Mouse (Mus musculus): ENCODE measurements around the gene 1700123O20Rik. TPM values are rescaled to one million over a fixed set of nuclear protein-coding genes. Genes with fewer than 3 reads are reported as not detected.

1700123O20Rik gene
- polyA plus RNA-seq, 1 experiment from 2014 or later = 78.9 TPM

DNA sequence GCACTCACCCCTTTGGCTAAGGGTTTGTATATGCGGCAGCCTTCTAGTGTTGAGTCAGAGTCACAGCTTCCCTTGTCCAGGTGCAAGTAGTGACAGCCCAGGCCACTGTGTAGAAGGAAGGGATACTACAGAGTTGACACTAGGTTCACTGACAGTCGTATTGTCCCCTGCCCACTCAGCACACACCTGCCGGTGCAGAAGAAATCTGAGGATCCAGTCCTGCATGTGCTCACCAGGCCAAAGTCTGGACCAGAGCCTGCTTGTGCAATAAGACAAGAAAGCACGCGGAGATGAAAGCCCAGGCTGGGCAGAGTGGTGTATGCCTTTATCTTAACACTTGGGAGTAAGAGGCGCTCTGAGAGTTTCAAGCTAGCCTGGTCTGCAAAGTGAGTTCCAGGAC, 9.0 kb downstream of the 1700123O20Rik start:
- Histone ChIP-seq H3K9ac (ENCODE audit: low read length) (no peak overlapping the region), H3K9me3 (ENCODE audit: control insufficient read depth, low read length) (no peaks in the 10 kb centered on the region), H3K4me3 (ENCODE audit: low read length) (no peak overlapping the region), H3K4me1 (replicated peaks; ENCODE audit: control insufficient read depth, insufficient read depth, low read length) (no peaks in the 10 kb centered on the region), H3K27me3 (ENCODE audit: control insufficient read depth, insufficient read depth, low read depth, low read length) (no peaks in the 10 kb centered on the region), H3K27ac (ENCODE audit: low read length) (no peak overlapping the region), H3K36me3 (ENCODE audit: control insufficient read depth, insufficient read depth, low read length) (peaks cover 11% of the 10 kb centered on the region), H3K4me2 (ENCODE audit: low read depth, low read length) (no peak overlapping the region)
- ATAC-seq (ENCODE audit: low read depth) = no peak
- WGBS = 55% methylated on average over 6 of the region's 6 CpGs

DNA sequence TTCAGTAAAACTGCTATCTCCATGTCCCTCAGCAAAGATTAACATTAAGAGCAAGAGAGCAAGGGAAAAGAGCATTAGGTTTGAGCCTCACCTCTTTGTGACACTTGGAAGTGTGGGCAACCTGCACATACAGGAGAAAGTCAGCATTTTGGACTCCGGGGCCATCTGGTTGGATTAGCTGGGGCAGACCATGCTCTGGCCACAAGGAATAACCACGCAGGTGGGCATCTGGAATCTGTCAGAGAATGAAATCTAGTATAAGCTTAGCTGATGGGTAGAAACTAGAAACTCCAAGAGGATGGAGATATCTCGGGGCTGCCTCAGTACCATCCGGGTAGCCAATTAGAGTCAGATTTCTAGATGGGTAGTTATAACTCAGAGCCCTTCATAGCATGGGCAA, 10.7 kb downstream of the 1700123O20Rik start:
- peaks cover 5% of the 10 kb centered on the region; the same call in 1 of the 2 replicates for H3K36me3 ChIP-seq (ENCODE audit: control insufficient read depth, insufficient read depth, low read length)
- no peak overlapping the region for H3K4me2 ChIP-seq (ENCODE audit: low read depth, low read length)
- ATAC-seq (ENCODE audit: low read depth) = no peak
- WGBS = 90% methylated on average over 4 of the region's 4 CpGs
- H3K27ac ChIP-seq (ENCODE audit: low read length) = no peak overlapping the region
- H3K9ac ChIP-seq (ENCODE audit: low read length) = no peak overlapping the region
- H3K9me3 ChIP-seq (ENCODE audit: control insufficient read depth, low read length) = no peaks in the 10 kb centered on the region
- no peak overlapping the region for H3K4me3 ChIP-seq (ENCODE audit: low read length)
- no peaks in the 10 kb centered on the region for H3K4me1 ChIP-seq (replicated peaks; ENCODE audit: control insufficient read depth, insufficient read depth, low read length)
- no peaks in the 10 kb centered on the region for H3K27me3 ChIP-seq (ENCODE audit: control insufficient read depth, insufficient read depth, low read depth, low read length)

DNA sequence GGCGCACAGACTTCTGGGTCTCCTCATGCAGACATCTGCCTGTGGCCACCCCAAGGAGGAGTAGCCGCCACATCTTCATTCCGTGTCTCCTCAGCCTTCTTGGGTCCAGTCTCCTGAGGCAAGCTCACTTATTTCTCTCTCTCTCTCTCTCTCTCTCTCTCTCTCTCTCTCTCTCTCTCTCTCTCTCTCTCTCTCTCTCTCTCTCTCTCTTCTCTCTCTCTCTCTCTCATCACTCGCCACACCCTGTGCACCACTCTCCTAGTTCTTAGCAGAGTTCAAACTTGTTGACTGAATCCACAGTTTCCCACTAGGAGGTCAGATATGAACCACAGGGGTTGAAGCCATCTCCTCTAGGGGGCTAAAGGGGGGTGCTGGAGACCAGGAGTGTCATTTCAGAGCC, 12.7 kb downstream of the 1700123O20Rik start, which contains the start of gene Gm29776:
Gm29776 (minus strand) TSS at position 101 of the 400 bp plus-strand sequence.
- H3K4me3 ChIP-seq (ENCODE audit: low read length) = no peak within 1 kb of the TSS
- no peaks in the 10 kb centered on the region for H3K4me1 ChIP-seq (replicated peaks; ENCODE audit: control insufficient read depth, insufficient read depth, low read length)
- WGBS = 62% methylated on average over 4 of the region's 4 CpGs
- no peak within 1 kb of the TSS for H3K9ac ChIP-seq (ENCODE audit: low read length)
- H3K9me3 ChIP-seq (ENCODE audit: control insufficient read depth, low read length) = no peaks in the 10 kb centered on the region
- H3K27ac ChIP-seq (ENCODE audit: low read length) = no peak within 1 kb of the TSS
- ATAC-seq (ENCODE audit: low read depth) = no peak
- H3K27me3 ChIP-seq (ENCODE audit: control insufficient read depth, insufficient read depth, low read depth, low read length) = no peaks in the 10 kb centered on the region
- H3K36me3 ChIP-seq (ENCODE audit: control insufficient read depth, insufficient read depth, low read length) = no peaks in the 10 kb centered on the region
- no peak within 1 kb of the TSS for H3K4me2 ChIP-seq (ENCODE audit: low read depth, low read length)

DNA sequence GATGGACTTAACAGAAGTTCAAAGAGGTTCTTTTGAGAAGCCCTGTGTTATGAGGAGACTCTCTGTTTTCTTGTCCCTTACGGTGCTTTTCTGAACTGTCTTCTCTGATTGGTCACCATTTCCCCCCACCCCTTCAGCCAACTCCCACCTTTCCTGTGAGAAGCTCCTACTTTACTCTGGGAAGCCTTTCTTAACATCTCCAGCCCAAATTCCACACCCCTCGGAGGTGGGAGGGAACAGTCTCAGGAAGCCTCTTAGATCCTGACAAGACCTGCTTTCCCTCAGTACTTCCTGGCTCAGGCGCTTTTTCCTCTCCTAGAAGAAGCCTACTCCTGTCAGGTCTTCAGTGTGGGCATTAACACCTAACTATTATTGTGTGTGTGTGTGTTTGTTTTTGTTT, 13.6 kb downstream of the 1700123O20Rik start:
- no peak overlapping the region for H3K4me2 ChIP-seq (ENCODE audit: low read depth, low read length)
- no peak overlapping the region for H3K9ac ChIP-seq (ENCODE audit: low read length)
- H3K4me3 ChIP-seq (ENCODE audit: low read length) = no peak overlapping the region
- no peaks in the 10 kb centered on the region for H3K36me3 ChIP-seq (ENCODE audit: control insufficient read depth, insufficient read depth, low read length)
- no peaks in the 10 kb centered on the region for H3K4me1 ChIP-seq (replicated peaks; ENCODE audit: control insufficient read depth, insufficient read depth, low read length)
- ATAC-seq (ENCODE audit: low read depth) = no peak
- H3K27me3 ChIP-seq (ENCODE audit: control insufficient read depth, insufficient read depth, low read depth, low read length) = no peaks in the 10 kb centered on the region
- 32% methylated on average over 3 of the region's 3 CpGs for WGBS
- H3K9me3 ChIP-seq (ENCODE audit: control insufficient read depth, low read length) = no peaks in the 10 kb centered on the region
- no peak overlapping the region for H3K27ac ChIP-seq (ENCODE audit: low read length)

DNA sequence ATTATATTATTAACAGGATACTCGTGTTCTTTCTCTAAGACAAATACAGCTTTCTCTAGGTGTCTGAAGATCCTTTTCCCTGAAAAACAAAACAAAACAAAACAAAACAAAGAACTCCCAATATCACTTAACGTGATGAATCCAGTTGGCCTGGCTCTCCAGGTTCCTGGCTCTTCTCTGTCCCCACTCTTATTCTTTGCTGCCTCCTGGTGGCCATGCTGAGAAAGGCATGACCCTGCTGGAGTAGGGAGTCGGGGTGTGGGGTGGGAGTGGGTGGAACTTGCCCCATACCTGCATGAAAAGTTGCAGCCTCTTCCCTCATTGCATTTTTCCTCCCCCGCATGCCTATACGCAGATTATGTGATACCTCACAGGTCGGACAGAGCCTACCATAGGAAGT, 15.3 kb downstream of the 1700123O20Rik start:
- Histone ChIP-seq H3K4me2 (ENCODE audit: low read depth, low read length) (no peak overlapping the region), H3K4me1 (replicated peaks; ENCODE audit: control insufficient read depth, insufficient read depth, low read length) (no peaks in the 10 kb centered on the region), H3K36me3 (ENCODE audit: control insufficient read depth, insufficient read depth, low read length) (no peaks in the 10 kb centered on the region), H3K9ac (ENCODE audit: low read length) (no peak overlapping the region), H3K27ac (ENCODE audit: low read length) (no peak overlapping the region), H3K9me3 (ENCODE audit: control insufficient read depth, low read length) (no peaks in the 10 kb centered on the region), H3K27me3 (ENCODE audit: control insufficient read depth, insufficient read depth, low read depth, low read length) (no peaks in the 10 kb centered on the region), H3K4me3 (ENCODE audit: low read length) (no peak overlapping the region)
- whole genome bisulfite sequencing = 10% methylated on average over 6 of the region's 6 CpGs
- peak; percentile 51; the same call in 1 of the 2 replicates for ATAC-seq (ENCODE audit: low read depth)

DNA sequence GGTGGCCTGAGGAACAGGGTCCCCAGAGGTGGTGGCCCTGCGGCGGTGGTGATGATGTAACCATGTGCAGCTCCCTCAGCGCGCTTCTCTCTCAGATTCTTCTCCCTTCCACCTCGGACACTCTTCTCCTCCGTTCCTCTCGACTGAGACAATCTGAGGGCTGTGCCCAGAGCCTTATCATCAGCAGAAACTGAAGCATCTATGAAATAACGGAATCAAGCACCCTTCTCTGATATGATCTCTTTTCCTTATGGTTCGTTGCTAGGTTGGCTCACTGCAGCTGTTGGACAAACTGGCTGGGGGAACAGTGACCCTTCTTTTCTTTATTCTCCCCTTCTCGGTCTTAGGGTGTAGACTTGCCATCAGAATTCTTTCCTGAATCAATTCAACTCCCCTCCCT, 17.2 kb downstream of the 1700123O20Rik start:
- no peaks in the 10 kb centered on the region for H3K4me1 ChIP-seq (replicated peaks; ENCODE audit: control insufficient read depth, insufficient read depth, low read length)
- H3K36me3 ChIP-seq (ENCODE audit: control insufficient read depth, insufficient read depth, low read length) = no peaks in the 10 kb centered on the region
- 56% methylated on average over 10 of the region's 10 CpGs for WGBS
- H3K9ac ChIP-seq (ENCODE audit: low read length) = no peak overlapping the region
- ATAC-seq (ENCODE audit: low read depth) = no peak
- H3K4me3 ChIP-seq (ENCODE audit: low read length) = no peak overlapping the region
- no peak overlapping the region for H3K27ac ChIP-seq (ENCODE audit: low read length)
- H3K4me2 ChIP-seq (ENCODE audit: low read depth, low read length) = no peak overlapping the region
- H3K9me3 ChIP-seq (ENCODE audit: control insufficient read depth, low read length) = no peaks in the 10 kb centered on the region
- H3K27me3 ChIP-seq (ENCODE audit: control insufficient read depth, insufficient read depth, low read depth, low read length) = no peaks in the 10 kb centered on the region

DNA sequence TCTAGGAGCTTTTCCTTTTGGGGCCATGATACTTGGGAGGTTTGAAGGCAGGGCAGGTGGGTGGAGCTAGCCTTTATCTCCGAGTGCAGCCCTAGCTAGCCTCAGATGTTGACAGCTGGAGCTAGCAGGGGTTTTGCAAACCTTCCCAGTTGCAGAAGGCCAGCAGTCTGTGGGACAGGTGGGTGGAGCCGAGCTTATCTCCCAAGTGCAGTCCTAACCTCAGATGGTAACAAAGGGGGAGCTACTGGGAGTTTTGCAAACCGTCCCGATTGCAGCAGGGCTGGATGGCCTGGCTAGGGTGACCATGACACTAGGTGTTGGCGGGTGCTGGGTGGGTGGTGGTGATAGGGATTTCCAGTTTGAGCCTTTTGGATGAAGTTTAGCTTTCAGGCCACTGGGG, 19.8 kb downstream of the 1700123O20Rik start:
- Histone ChIP-seq H3K9ac (ENCODE audit: low read length) (no peak overlapping the region), H3K27me3 (ENCODE audit: control insufficient read depth, insufficient read depth, low read depth, low read length) (no peaks in the 10 kb centered on the region), H3K4me2 (ENCODE audit: low read depth, low read length) (no peak overlapping the region), H3K9me3 (ENCODE audit: control insufficient read depth, low read length) (no peaks in the 10 kb centered on the region), H3K4me1 (replicated peaks; ENCODE audit: control insufficient read depth, insufficient read depth, low read length) (no peaks in the 10 kb centered on the region), H3K27ac (ENCODE audit: low read length) (no peak overlapping the region), H3K4me3 (ENCODE audit: low read length) (no peak overlapping the region), H3K36me3 (ENCODE audit: control insufficient read depth, insufficient read depth, low read length) (no peaks in the 10 kb centered on the region)
- ATAC-seq (ENCODE audit: low read depth) = peak; percentile 23; the same call in 1 of the 2 replicates
- 17% methylated on average over 5 of the region's 5 CpGs for WGBS

DNA sequence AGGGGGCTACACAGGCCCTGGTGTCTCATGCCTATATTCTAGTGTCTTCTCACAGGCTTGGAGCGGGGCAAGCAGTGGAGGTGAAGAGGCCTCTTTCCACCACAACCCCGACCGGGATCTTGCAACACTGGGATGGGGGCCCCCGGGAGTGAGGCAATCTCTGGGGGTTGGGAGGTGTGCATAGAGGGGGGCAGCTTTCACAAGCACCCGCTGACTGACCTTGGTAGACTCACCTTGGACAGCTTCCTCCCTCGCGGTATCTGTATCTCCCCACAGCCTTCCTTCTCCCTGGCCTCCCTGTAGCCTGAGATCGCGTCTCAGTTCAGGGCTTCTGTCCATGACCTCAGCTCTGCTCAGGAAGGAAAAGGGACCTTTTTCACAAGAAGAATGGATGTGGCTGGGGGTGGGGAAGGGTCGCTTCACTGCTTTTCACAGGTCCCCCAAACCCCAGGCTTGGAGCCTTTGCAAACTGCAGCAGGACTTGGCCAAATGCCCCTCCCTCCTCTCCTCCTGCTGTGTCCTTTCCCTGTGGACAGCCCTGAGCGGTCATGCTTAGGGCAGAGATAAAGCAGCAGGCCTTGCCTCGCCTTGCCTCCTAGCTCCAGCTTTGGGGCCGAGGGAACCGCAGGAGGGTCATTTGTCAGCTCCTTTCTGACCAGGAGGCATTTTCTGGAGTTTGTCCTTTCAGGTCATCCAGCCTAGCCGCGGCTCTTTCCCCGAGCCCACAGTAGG, 20.7 kb downstream of the 1700123O20Rik start:
- WGBS = 43% methylated on average over 17 of the region's 17 CpGs
- no peak overlapping the region for H3K27ac ChIP-seq (ENCODE audit: low read length)
- no peak for ATAC-seq (ENCODE audit: low read depth)

DNA sequence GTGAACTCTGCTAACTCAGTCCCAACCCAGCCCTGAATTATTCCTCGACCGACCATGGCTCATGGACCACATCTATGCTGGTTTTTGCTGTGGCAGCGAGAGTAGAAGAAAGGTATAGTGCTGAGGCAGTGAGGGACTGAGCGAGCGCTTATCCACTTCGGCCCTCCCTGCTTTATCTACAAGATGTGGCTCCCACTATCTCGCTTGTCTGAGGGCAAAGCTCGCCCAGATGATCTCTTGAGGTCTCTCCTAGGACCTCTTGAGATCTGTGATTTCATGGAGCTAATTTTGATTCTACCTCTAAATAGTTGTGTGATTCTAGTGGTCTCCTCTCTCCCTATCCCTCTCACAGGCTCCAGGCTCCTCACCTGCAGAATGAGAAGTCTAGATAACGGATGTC, 23.0 kb downstream of the 1700123O20Rik start:
- no peak overlapping the region for H3K9ac ChIP-seq (ENCODE audit: low read length)
- no peak overlapping the region for H3K27ac ChIP-seq (ENCODE audit: low read length)
- H3K9me3 ChIP-seq (ENCODE audit: control insufficient read depth, low read length) = no peaks in the 10 kb centered on the region
- H3K4me3 ChIP-seq (ENCODE audit: low read length) = no peak overlapping the region
- H3K4me2 ChIP-seq (ENCODE audit: low read depth, low read length) = no peak overlapping the region
- ATAC-seq (ENCODE audit: low read depth) = no peak
- 67% methylated on average over 9 of the region's 9 CpGs for WGBS
- no peaks in the 10 kb centered on the region for H3K27me3 ChIP-seq (ENCODE audit: control insufficient read depth, insufficient read depth, low read depth, low read length)
- H3K36me3 ChIP-seq (ENCODE audit: control insufficient read depth, insufficient read depth, low read length) = no peaks in the 10 kb centered on the region
- no peaks in the 10 kb centered on the region for H3K4me1 ChIP-seq (replicated peaks; ENCODE audit: control insufficient read depth, insufficient read depth, low read length)

More for the DNA sequence above, 20.7 kb downstream of the 1700123O20Rik start:
- H3K4me3 ChIP-seq (ENCODE audit: low read length) = no peak overlapping the region
- no peaks in the 10 kb centered on the region for H3K27me3 ChIP-seq (ENCODE audit: control insufficient read depth, insufficient read depth, low read depth, low read length)
- no peaks in the 10 kb centered on the region for H3K4me1 ChIP-seq (replicated peaks; ENCODE audit: control insufficient read depth, insufficient read depth, low read length)
- H3K9ac ChIP-seq (ENCODE audit: low read length) = no peak overlapping the region
- H3K36me3 ChIP-seq (ENCODE audit: control insufficient read depth, insufficient read depth, low read length) = no peaks in the 10 kb centered on the region
- no peaks in the 10 kb centered on the region for H3K9me3 ChIP-seq (ENCODE audit: control insufficient read depth, low read length)
- no peak overlapping the region for H3K4me2 ChIP-seq (ENCODE audit: low read depth, low read length)
